Mouse (Mus musculus) myocyte (in vitro differentiated cells): ENCODE results near the gene Slc12a6.

Source experiments
- CEBPB ChIP-seq: IDR thresholded peaks from 2 replicates; pipeline ENCODE4 v1.6.1; 2011; ENCODE audit warnings: mild to moderate bottlenecking, moderate library complexity; ENCODE audit not compliant: poor library complexity, insufficient read depth, severe bottlenecking
- E2F4 ChIP-seq: IDR thresholded peaks from one replicate; pipeline ENCODE4 v1.6.1; 2011; ENCODE audit warnings: mild to moderate bottlenecking, control low read depth, moderate library complexity; ENCODE audit not compliant: insufficient read depth
- MAX ChIP-seq: IDR thresholded peaks from one replicate; pipeline ENCODE4 v1.6.1; 2011; ENCODE audit warnings: low read depth, mild to moderate bottlenecking, control low read depth
- MYOG ChIP-seq, 3 experiments: IDR thresholded peaks; one replicate each; pipeline ENCODE4 v1.6.1; 2011; ENCODE audit warnings: control low read depth in 2 of 3, low read depth in 2 of 3, mild to moderate bottlenecking in 2 of 3; ENCODE audit not compliant: insufficient read length in 2 of 3, control insufficient read depth in 1 of 3, insufficient read depth in 1 of 3
- POLR2A ChIP-seq: IDR thresholded peaks from one replicate; pipeline ENCODE4 v1.6.1; 2011; ENCODE audit warnings: low read depth, mild to moderate bottlenecking, control low read depth, moderate library complexity; ENCODE audit not compliant: insufficient read length
- POLR2AphosphoS2 ChIP-seq: IDR thresholded peaks from one replicate; pipeline ENCODE4 v1.6.1; 2011; ENCODE audit warnings: low read depth, control low read depth; ENCODE audit not compliant: insufficient read length
- SRF ChIP-seq: IDR thresholded peaks from one replicate; pipeline ENCODE4 v1.6.1; 2011; ENCODE audit warnings: low read depth; ENCODE audit not compliant: control insufficient read depth, insufficient read length
- TCF12 ChIP-seq: IDR thresholded peaks from one replicate; pipeline ENCODE4 v1.6.1; 2011; ENCODE audit warnings: mild to moderate bottlenecking, control low read depth; ENCODE audit not compliant: poor library complexity, insufficient read depth, severe bottlenecking
- TCF3 ChIP-seq: IDR thresholded peaks from one replicate; pipeline ENCODE4 v1.6.1; 2011; ENCODE audit warnings: low read depth, control low read depth; ENCODE audit not compliant: insufficient read length
- USF1 ChIP-seq: IDR thresholded peaks from one replicate; pipeline ENCODE4 v1.6.1; 2011; ENCODE audit warnings: low read depth, mild to moderate bottlenecking, control low read depth, moderate library complexity

DNA sequence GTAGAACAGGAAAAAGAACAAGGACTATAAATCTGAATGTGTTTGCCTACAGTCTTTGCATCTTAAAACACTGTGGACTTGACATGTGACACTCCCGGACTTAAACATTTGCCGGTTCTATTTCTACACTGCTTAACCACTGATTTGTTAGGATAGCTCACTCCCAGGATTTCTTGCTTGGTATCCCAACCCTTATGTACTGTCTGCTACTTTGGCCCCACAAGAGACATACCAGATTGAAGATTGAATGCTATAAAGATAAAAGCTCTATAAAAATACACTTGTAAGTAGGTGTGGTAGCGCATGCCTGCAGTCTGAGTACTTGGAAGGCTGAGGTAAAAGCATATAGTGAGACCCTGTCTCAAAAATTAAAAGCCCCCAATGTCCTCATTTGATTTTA lies 23.9 kb downstream of the Slc12a6 start:
- TF ChIP-seq POLR2A = no peak
- no peak for TF ChIP-seq USF1
- no peak for TF ChIP-seq E2F4
- no peak for TF ChIP-seq MAX
- no peak for TF ChIP-seq MYOG (IDR thresholded peaks at IDR 0.05; ENCODE audit: control insufficient read depth in 1 of 3, insufficient read depth in 1 of 3, insufficient read length in 2 of 3, low read depth in 2 of 3)
- no peak for TF ChIP-seq SRF
- no peak for TF ChIP-seq POLR2AphosphoS2
- TF ChIP-seq TCF12 = no peak
- TF ChIP-seq TCF3 = no peak
- no peak for TF ChIP-seq CEBPB
